Comparison of ENCODE assay signal across 17 mouse cellular contexts in the genomic region with DNA sequence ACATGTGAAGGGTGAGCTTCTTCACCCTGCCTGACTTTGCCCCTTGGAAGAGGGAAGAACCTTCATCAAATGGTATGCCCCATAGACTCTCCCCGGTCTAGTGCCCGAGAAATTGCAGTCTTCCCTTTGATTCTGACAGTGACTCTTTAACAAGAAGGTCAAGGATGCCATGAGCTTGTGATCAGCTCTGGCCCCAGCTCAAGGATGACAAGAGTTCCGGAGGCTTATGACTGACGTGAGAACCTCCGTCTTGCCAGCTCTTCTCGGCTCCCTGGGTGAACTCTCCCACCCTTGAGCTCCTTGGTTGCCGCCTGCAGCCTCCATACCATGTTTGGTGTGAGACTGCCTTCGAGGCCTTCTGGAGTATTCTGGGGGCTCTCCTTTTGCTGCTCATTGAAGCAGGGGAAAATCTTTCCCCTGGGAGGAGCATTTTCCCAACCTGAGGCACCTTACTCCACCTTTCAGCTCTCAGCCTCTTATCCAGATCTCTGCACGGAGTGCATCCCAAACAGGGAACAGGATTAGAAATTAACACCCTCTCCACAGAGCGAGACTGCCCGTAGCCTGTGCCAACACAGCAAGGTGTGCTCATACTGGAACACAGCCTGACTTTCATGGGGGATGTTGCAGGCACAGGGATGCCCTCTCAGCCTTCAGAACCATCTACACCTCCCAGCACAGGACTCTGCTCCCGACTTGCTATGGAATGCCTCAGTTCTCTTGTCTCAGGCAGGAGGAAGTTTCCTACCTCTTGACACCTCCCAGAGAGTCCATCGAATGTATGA.
DNase-seq lines count a peak whose midpoint lies in the region.
"Had no signal": no experiment of that assay in that cellular context is flagged by ENCODE, and none has a peak within 500 bp of the region (broad histone marks: within the 10 kb centered on the region; RNA-seq: fewer than 3 reads in every experiment).

No protein-coding gene starts in this region.

- H3K36me3 ChIP-seq in heart, embryonic 10.5 days: no peaks in the 10 kb centered on the region
- H3K36me3 ChIP-seq: embryonic facial prominence, embryonic 12.5 days; forebrain, embryonic 12.5 days; G1E; hindbrain, embryonic 13.5 days; midbrain, embryonic 13.5 days had no signal

- no peak overlapping the region for H3K4me3 ChIP-seq in heart, embryonic 10.5 days
- H3K4me3 ChIP-seq: embryonic facial prominence, embryonic 12.5 days; forebrain, embryonic 12.5 days; gastrocnemius, adult 2 months; hindbrain, embryonic 13.5 days; midbrain, embryonic 13.5 days had no signal

- H3K9me3 ChIP-seq in heart, embryonic 10.5 days: no peaks in the 10 kb centered on the region
- H3K9me3 ChIP-seq: embryonic facial prominence, embryonic 12.5 days; forebrain, embryonic 12.5 days; hindbrain, embryonic 13.5 days; midbrain, embryonic 13.5 days had no signal

- peaks cover 48% of the 10 kb centered on the region for H3K4me1 ChIP-seq in heart, embryonic 10.5 days

- no peaks in the 10 kb centered on the region for H3K27me3 ChIP-seq in heart, embryonic 10.5 days (ENCODE audit: insufficient read depth, poor library complexity, severe bottlenecking)
- H3K27me3 ChIP-seq: embryonic facial prominence, embryonic 12.5 days had no signal

- peak overlapping the region; percentile 47; the same call in 1 of the 2 replicates for H3K27ac ChIP-seq in heart, embryonic 10.5 days
- H3K27ac ChIP-seq: embryonic facial prominence, embryonic 12.5 days; forebrain, embryonic 12.5 days; gastrocnemius, adult 2 months; hindbrain, embryonic 13.5 days; midbrain, embryonic 13.5 days; stomach, postnatal 0 days had no signal

- DNase-seq in heart, embryonic 10.5 days (ENCODE audit: low spot score): no peak
- no peak for DNase-seq in heart, postnatal 4 days
- peak; percentile 79 for DNase-seq in adrenal gland, adult 2 months
- peak; percentile 55 for DNase-seq in adrenal gland, postnatal 10 days
- DNase-seq in cerebellum, adult 9-11 months: peak; percentile 49
- DNase-seq in c-Kit-positive CD71-positive TER-119-positive erythroid progenitor cells, embryonic 14.5 days (ENCODE audit: low spot score): no peak
- DNase-seq in testis, postnatal 14 days (ENCODE audit: low spot score): no peak
- no peak for DNase-seq in spleen, postnatal 4 days (ENCODE audit: low spot score in 2 of 2)
- DNase-seq: B cell, adult 2 months; gastrocnemius, adult 2 months; kidney, adult 11 months had no signal

- WGBS in heart, embryonic 10.5 days: 71% methylated on average over 13 of the region's 13 CpGs

Comparison
In these comparisons a context has a peak if more than half of its experiments do, and no peak if none do; other contexts are left out.
1. DNase-seq: peak in adrenal gland, adult 2 months (single experiment), adrenal gland, postnatal 10 days (single experiment) and cerebellum, adult 9-11 months (single experiment); none in heart, embryonic 10.5 days (single experiment), heart, postnatal 4 days (single experiment), c-Kit-positive CD71-positive TER-119-positive erythroid progenitor cells, embryonic 14.5 days (single experiment), testis, postnatal 14 days (single experiment) and spleen, postnatal 4 days (0 of 2).